Mouse (Mus musculus) WW6 (cell line): Measurements from ENCODE around the gene Il12rb1.
A peak's percentile ranks its signal among the peaks of the same experiment; 100 is the strongest.

Source experiments
- DNase-seq: peaks from one replicate; pipeline ENCODE4 v3.0.0-alpha.2; 2013; ENCODE audit warnings: low read depth, low spot score

Il12rb1 gene

GRCm38 (mm10) chr8:70850947-70851346 is 42.7 kb downstream of the Il12rb1 start:
- no peak for DNase-seq

- DNase-seq: no peak
Measured at GRCm38 (mm10) chr8:70851837-70852236, 43.6 kb downstream of the Il12rb1 start.

GRCm38 (mm10) chr8:70852595-70853231 is 44.5 kb downstream of the Il12rb1 start:
- DNase-seq: no peak

GRCm38 (mm10) chr8:70853863-70854262 is 45.6 kb downstream of the Il12rb1 start:
- no peak for DNase-seq

GRCm38 (mm10) chr8:70856028-70856427 is 47.8 kb downstream of the Il12rb1 start:
- DNase-seq: no peak

- DNase-seq: no peak
Measured at GRCm38 (mm10) chr8:70856541-70857197, 48.4 kb downstream of the Il12rb1 start.

GRCm38 (mm10) chr8:70857516-70857915 is 49.3 kb downstream of the Il12rb1 start:
- no peak for DNase-seq

- DNase-seq: no peak
Measured at GRCm38 (mm10) chr8:70862824-70863641, 54.8 kb downstream of the Il12rb1 start, which contains the start of gene Kcnn1. Gene Kcnn1, minus strand, starts transcription at chr8:70863258.

GRCm38 (mm10) chr8:70863956-70864711 is 55.9 kb downstream of the Il12rb1 start:
- no peak for DNase-seq

- no peak for DNase-seq
Measured at GRCm38 (mm10) chr8:70864712-70865221, 56.5 kb downstream of the Il12rb1 start.

- peak; percentile 100 for DNase-seq
Measured at GRCm38 (mm10) chr8:70865350-70866000, 57.2 kb downstream of the Il12rb1 start.

GRCm38 (mm10) chr8:70866001-70866520 is 57.8 kb downstream of the Il12rb1 start:
- DNase-seq: no peak

GRCm38 (mm10) chr8:70866566-70866965 is 58.3 kb downstream of the Il12rb1 start:
- no peak for DNase-seq

- no peak for DNase-seq
Measured at GRCm38 (mm10) chr8:70868559-70869198, 60.4 kb downstream of the Il12rb1 start.

GRCm38 (mm10) chr8:70869199-70869571 is 60.9 kb downstream of the Il12rb1 start:
- DNase-seq: no peak

- no peak for DNase-seq
Measured at GRCm38 (mm10) chr8:70869601-70870041, 61.4 kb downstream of the Il12rb1 start.
